Comparison of ENCODE assay signal across 8 mouse cellular contexts in genomic region chr17:24207768-24208640, GRCm38 (mm10). TPM values are rescaled to one million over a fixed set of nuclear protein-coding genes. Genes with fewer than 3 reads are reported as not detected.
A peak's percentile ranks its signal among the peaks of the same experiment; 100 is the strongest.
DNase-seq lines count a peak whose midpoint lies in the region; ATAC-seq lines count a peak whose summit lies in the region.

No protein-coding gene starts in this region.

- DNase-seq in kidney, postnatal 25 days: no peak
- DNase-seq in layer of hippocampus, adult 9-10 months (ENCODE audit: low spot score): no peak
- DNase-seq in gastrocnemius, adult 8-10 months (ENCODE audit: low spot score in 2 of 2): no peak

- H3K9me3 ChIP-seq in kidney, embryonic 15.5 days (replicated peaks): no peaks in the 10 kb centered on the region
- no peaks in the 10 kb centered on the region for H3K9me3 ChIP-seq in embryonic facial prominence, embryonic 13.5 days
- H3K9me3 ChIP-seq in hindbrain, embryonic 15.5 days: no peaks in the 10 kb centered on the region
- H3K9me3 ChIP-seq in midbrain, embryonic 15.5 days: no peaks in the 10 kb centered on the region

- 58% methylated on average over 34 of the region's 34 CpGs for WGBS in kidney, embryonic 15.5 days
- 54% methylated on average over 34 of the region's 34 CpGs for WGBS in embryonic facial prominence, embryonic 13.5 days
- 52% methylated on average over 34 of the region's 34 CpGs for WGBS in hindbrain, embryonic 15.5 days
- WGBS in midbrain, embryonic 15.5 days: 63% methylated on average over 34 of the region's 34 CpGs

- H3K4me2 ChIP-seq in kidney, embryonic 15.5 days: peak overlapping the region; percentile 96
- H3K4me2 ChIP-seq in embryonic facial prominence, embryonic 13.5 days: peak overlapping the region; percentile 96
- peak overlapping the region; percentile 93 for H3K4me2 ChIP-seq in hindbrain, embryonic 15.5 days
- H3K4me2 ChIP-seq in midbrain, embryonic 15.5 days: peak overlapping the region; percentile 94

- peaks cover 83% of the 10 kb centered on the region for H3K4me1 ChIP-seq in kidney, embryonic 15.5 days
- peaks cover 90% of the 10 kb centered on the region for H3K4me1 ChIP-seq in embryonic facial prominence, embryonic 13.5 days
- peaks cover 88% of the 10 kb centered on the region for H3K4me1 ChIP-seq in hindbrain, embryonic 15.5 days (replicated peaks)
- H3K4me1 ChIP-seq in midbrain, embryonic 15.5 days: peaks cover 78% of the 10 kb centered on the region

- peak overlapping the region; percentile 84; the same call in 1 of the 2 replicates for H3K27ac ChIP-seq in kidney, embryonic 15.5 days
- peak overlapping the region; percentile 97 for H3K27ac ChIP-seq in embryonic facial prominence, embryonic 13.5 days
- H3K27ac ChIP-seq in hindbrain, embryonic 15.5 days (replicated peaks): peak overlapping the region; percentile 74; the same call in 1 of the 2 replicates
- 0 out of 2 replicates have a peak overlapping the region, but pooled peaks have one; percentile 53 for H3K27ac ChIP-seq in midbrain, embryonic 15.5 days

- no peak for ATAC-seq in kidney, embryonic 15.5 days (replicated peaks; ENCODE audit: low FRiP score)
- ATAC-seq in embryonic facial prominence, embryonic 13.5 days (ENCODE audit: insufficient number of reproducible peaks, insufficient read depth, low FRiP score, low TSS enrichment, low read depth): no peak
- ATAC-seq in hindbrain, embryonic 15.5 days (ENCODE audit: low FRiP score, low read depth): no peak
- no peak for ATAC-seq in midbrain, embryonic 15.5 days (replicated peaks)
- no peak for ATAC-seq in erythroid progenitor cell, adult 5-6 weeks (replicated peaks; ENCODE audit: low FRiP score, poor library complexity, severe bottlenecking)

- H3K36me3 ChIP-seq in kidney, embryonic 15.5 days: no peaks in the 10 kb centered on the region
- no peaks in the 10 kb centered on the region for H3K36me3 ChIP-seq in embryonic facial prominence, embryonic 13.5 days
- H3K36me3 ChIP-seq in hindbrain, embryonic 15.5 days: no peaks in the 10 kb centered on the region
- no peaks in the 10 kb centered on the region for H3K36me3 ChIP-seq in midbrain, embryonic 15.5 days (replicated peaks)

- H3K4me3 ChIP-seq in kidney, embryonic 15.5 days (replicated peaks): peak overlapping the region; percentile 73
- H3K4me3 ChIP-seq in embryonic facial prominence, embryonic 13.5 days: peak overlapping the region; percentile 71
- peak overlapping the region; percentile 47 for H3K4me3 ChIP-seq in hindbrain, embryonic 15.5 days
- H3K4me3 ChIP-seq in midbrain, embryonic 15.5 days: peak overlapping the region; percentile 43

- H3K9ac ChIP-seq in kidney, embryonic 15.5 days: peak overlapping the region; percentile 64
- H3K9ac ChIP-seq in embryonic facial prominence, embryonic 13.5 days: peak overlapping the region; percentile 89
- H3K9ac ChIP-seq in hindbrain, embryonic 15.5 days: peak overlapping the region; percentile 73
- peak overlapping the region; percentile 53; the same call in 1 of the 2 replicates for H3K9ac ChIP-seq in midbrain, embryonic 15.5 days

- peaks cover 43% of the 10 kb centered on the region for H3K27me3 ChIP-seq in kidney, embryonic 15.5 days
- peaks cover 5% of the 10 kb centered on the region; the same call in 1 of the 2 replicates for H3K27me3 ChIP-seq in embryonic facial prominence, embryonic 13.5 days
- no peaks in the 10 kb centered on the region for H3K27me3 ChIP-seq in hindbrain, embryonic 15.5 days
- 0 out of 2 replicates have a peak, but pooled peaks cover 7% of the 10 kb centered on the region for H3K27me3 ChIP-seq in midbrain, embryonic 15.5 days (replicated peaks)

RNA-seq across cellular contexts. Expression of gene Ntn3, which starts 1.3 kb away (rescaled TPM):
- 5.1 and 5.6 TPM in 2 replicates for polyA plus RNA-seq in kidney, embryonic 15.5 days (2015; fragmentation: Nextera tagmentation; extraction: Ambion mirVana)
- 13.0 and 14.0 TPM in 2 replicates for polyA plus RNA-seq in embryonic facial prominence, embryonic 13.5 days (2015; fragmentation: Nextera tagmentation; extraction: Ambion mirVana)
- polyA plus RNA-seq in hindbrain, embryonic 15.5 days (2015; fragmentation: Nextera tagmentation; extraction: Ambion mirVana): 4.9 and 5.8 TPM in 2 replicates
- polyA plus RNA-seq in midbrain, embryonic 15.5 days (2015; fragmentation: Nextera tagmentation; extraction: Ambion mirVana): 5.1 and 5.4 TPM in 2 replicates
- total RNA-seq in gastrocnemius, adult 8-10 months (2022): under 1 TPM; 0.19 to 0.53 (median 0.42) TPM
- total RNA-seq in erythroid progenitor cell, adult 5-6 weeks (2015; ENCODE audit: low replicate concordance): not detected in 2 replicates
- total RNA-seq in erythroid progenitor cell, adult 5-6 weeks (2017; ENCODE audit: low replicate concordance): not detected in 2 replicates

RNA-seq across cellular contexts. Expression of gene Tbc1d24, which starts 2.6 kb away (rescaled TPM):
- 5.9 and 6.7 TPM in 2 replicates for polyA plus RNA-seq in kidney, embryonic 15.5 days (2015; fragmentation: Nextera tagmentation; extraction: Ambion mirVana)
- polyA plus RNA-seq in embryonic facial prominence, embryonic 13.5 days (2015; fragmentation: Nextera tagmentation; extraction: Ambion mirVana): 10.2 and 10.3 TPM in 2 replicates
- polyA plus RNA-seq in hindbrain, embryonic 15.5 days (2015; fragmentation: Nextera tagmentation; extraction: Ambion mirVana): 26.9 TPM in 2 replicates
- 28.7 and 30.7 TPM in 2 replicates for polyA plus RNA-seq in midbrain, embryonic 15.5 days (2015; fragmentation: Nextera tagmentation; extraction: Ambion mirVana)
- total RNA-seq in gastrocnemius, adult 8-10 months (2022): 1 to 10 TPM; 4.8 to 7.0 (median 5.8) TPM
- total RNA-seq in erythroid progenitor cell, adult 5-6 weeks (2015; ENCODE audit: low replicate concordance): 3.4 and 5.8 TPM in 2 replicates
- total RNA-seq in erythroid progenitor cell, adult 5-6 weeks (2017; ENCODE audit: low replicate concordance): 2.6 and 2.7 TPM in 2 replicates

RNA-seq across cellular contexts. Expression of gene Tedc2, which starts 12.6 kb away (rescaled TPM):
- polyA plus RNA-seq in kidney, embryonic 15.5 days (2015; fragmentation: Nextera tagmentation; extraction: Ambion mirVana): 13.6 and 14.3 TPM in 2 replicates
- 15.7 and 16.3 TPM in 2 replicates for polyA plus RNA-seq in embryonic facial prominence, embryonic 13.5 days (2015; fragmentation: Nextera tagmentation; extraction: Ambion mirVana)
- 10.2 and 12.6 TPM in 2 replicates for polyA plus RNA-seq in hindbrain, embryonic 15.5 days (2015; fragmentation: Nextera tagmentation; extraction: Ambion mirVana)
- polyA plus RNA-seq in midbrain, embryonic 15.5 days (2015; fragmentation: Nextera tagmentation; extraction: Ambion mirVana): 12.1 and 12.5 TPM in 2 replicates
- total RNA-seq in gastrocnemius, adult 8-10 months (2022): 1 to 10 TPM; 1.1 to 1.5 (median 1.3) TPM
- total RNA-seq in erythroid progenitor cell, adult 5-6 weeks (2015; ENCODE audit: low replicate concordance): 13.8 and 19.8 TPM in 2 replicates
- 16.2 and 17.2 TPM in 2 replicates for total RNA-seq in erythroid progenitor cell, adult 5-6 weeks (2017; ENCODE audit: low replicate concordance)

RNA-seq across cellular contexts. Expression of gene Atp6v0c, which starts 38.5 kb away (rescaled TPM):
- 546 and 562 TPM in 2 replicates for polyA plus RNA-seq in kidney, embryonic 15.5 days (2015; fragmentation: Nextera tagmentation; extraction: Ambion mirVana)
- 420 and 448 TPM in 2 replicates for polyA plus RNA-seq in embryonic facial prominence, embryonic 13.5 days (2015; fragmentation: Nextera tagmentation; extraction: Ambion mirVana)
- polyA plus RNA-seq in hindbrain, embryonic 15.5 days (2015; fragmentation: Nextera tagmentation; extraction: Ambion mirVana): 1,386 and 1,520 TPM in 2 replicates
- 1,357 and 1,392 TPM in 2 replicates for polyA plus RNA-seq in midbrain, embryonic 15.5 days (2015; fragmentation: Nextera tagmentation; extraction: Ambion mirVana)
- total RNA-seq in gastrocnemius, adult 8-10 months (2022): 100 to 1,000 TPM; 152 to 173 (median 158) TPM
- 231 and 265 TPM in 2 replicates for total RNA-seq in erythroid progenitor cell, adult 5-6 weeks (2015; ENCODE audit: low replicate concordance)
- total RNA-seq in erythroid progenitor cell, adult 5-6 weeks (2017; ENCODE audit: low replicate concordance): 83.8 and 103 TPM in 2 replicates

RNA-seq across cellular contexts. Expression of gene Ccnf, which starts 43.3 kb away (rescaled TPM):
- 67.5 and 71.1 TPM in 2 replicates for polyA plus RNA-seq in kidney, embryonic 15.5 days (2015; fragmentation: Nextera tagmentation; extraction: Ambion mirVana)
- polyA plus RNA-seq in embryonic facial prominence, embryonic 13.5 days (2015; fragmentation: Nextera tagmentation; extraction: Ambion mirVana): 61.9 and 63.1 TPM in 2 replicates
- polyA plus RNA-seq in hindbrain, embryonic 15.5 days (2015; fragmentation: Nextera tagmentation; extraction: Ambion mirVana): 18.5 and 18.7 TPM in 2 replicates
- 13.9 and 15.1 TPM in 2 replicates for polyA plus RNA-seq in midbrain, embryonic 15.5 days (2015; fragmentation: Nextera tagmentation; extraction: Ambion mirVana)
- total RNA-seq in gastrocnemius, adult 8-10 months (2022): under 1 TPM; 0.10 to 0.48 (median 0.32) TPM
- 217 and 252 TPM in 2 replicates for total RNA-seq in erythroid progenitor cell, adult 5-6 weeks (2015; ENCODE audit: low replicate concordance)
- total RNA-seq in erythroid progenitor cell, adult 5-6 weeks (2017; ENCODE audit: low replicate concordance): 391 and 426 TPM in 2 replicates
